Mouse (Mus musculus) midbrain, embryonic 14.5 days (tissue): Measurements from ENCODE around the gene Mob3b. TPM values are rescaled to one million over a fixed set of nuclear protein-coding genes. Genes with fewer than 3 reads are reported as not detected.

Experiments used
- polyA plus RNA-seq: library from polyadenylated mRNA; unstranded; fragments of >200 nt; fragmentation: Nextera tagmentation; extraction: Ambion mirVana; gene quantifications from 2 replicates; pipeline ENCODE4 v1.2.1, GENCODE M21; 2014

Gene Mob3b
- polyA plus RNA-seq, 1 experiment from 2014 or later, result 5.5 TPM

Other genes with a start within 250 kb of the Mob3b start
- not detected in 2 replicates for gene Ifnk, start 5.4 kb downstream of the Mob3b start, polyA plus RNA-seq
- 48.2 and 52.8 TPM in 2 replicates for gene C9orf72, start 68.7 kb upstream of the Mob3b start, polyA plus RNA-seq